Mouse (Mus musculus) midbrain, embryonic 13.5 days (tissue): Measurements from ENCODE around the gene Tomm22. TPM values are rescaled to one million over a fixed set of nuclear protein-coding genes. Genes with fewer than 3 reads are reported as not detected.
A peak's percentile ranks its signal among the peaks of the same experiment; 100 is the strongest.
"Not testable (repeated sequence)": the region's sequence is repeated elsewhere in the genome, so short reads cannot be mapped to it uniquely, and the experiment has no call there.

Experiments used
- ATAC-seq: fragments of 200-750 bp; cut with Nextera tagmentation; 2 replicates; pipeline ENCODE4 v1.8.0; 2017; ENCODE audit warnings: mild to moderate bottlenecking, moderate TSS enrichment, moderate library complexity
- H3K27ac ChIP-seq: fragments of 300-500 bp; sonication (generic); 2 replicates; pipeline ENCODE4 v1.5.1; 2015; ENCODE audit warnings: inconsistent platforms, mild to moderate bottlenecking, moderate library complexity
- H3K27me3 ChIP-seq: fragments of 300-500 bp; sonication (generic); 2 replicates; pipeline ENCODE4 v1.6.1; 2015; ENCODE audit warnings: mild to moderate bottlenecking, inconsistent platforms
- H3K36me3 ChIP-seq: fragments of 300-500 bp; sonication (generic); 2 replicates; pipeline ENCODE4 v1.6.1; 2015; ENCODE audit warnings: mild to moderate bottlenecking, inconsistent platforms
- H3K4me1 ChIP-seq: fragments of 300-500 bp; sonication (generic); replicated peaks from 2 replicates; pipeline ENCODE4 v1.6.1; 2015; ENCODE audit warnings: inconsistent platforms
- H3K4me2 ChIP-seq: fragments of 300-500 bp; sonication (generic); replicated peaks from 2 replicates; pipeline ENCODE4 v1.6.1; 2015; ENCODE audit warnings: moderate library complexity, mild to moderate bottlenecking, inconsistent platforms
- H3K4me3 ChIP-seq: fragments of 300-500 bp; sonication (generic); replicated peaks from 2 replicates; pipeline ENCODE4 v1.5.1; 2015; ENCODE audit warnings: mild to moderate bottlenecking, inconsistent platforms
- H3K9ac ChIP-seq: fragments of 300-500 bp; sonication (generic); replicated peaks from 2 replicates; pipeline ENCODE4 v1.6.1; 2015; ENCODE audit warnings: mild to moderate bottlenecking, inconsistent platforms
- H3K9me3 ChIP-seq: fragments of 300-500 bp; sonication (generic); 2 replicates; pipeline ENCODE4 v1.6.1; 2016; ENCODE audit warnings: mild to moderate bottlenecking, inconsistent platforms
- WGBS: fragments of 180-500 bp; shearing (Covaris S2); methylation state at CpG from one replicate; pipeline ENCODE4 v1.1.7; 2015; 5-methylcytosine and 5-hydroxymethylcytosine counted together
- polyA plus RNA-seq: library from polyadenylated mRNA; unstranded; fragments of >200 nt; fragmentation: Nextera tagmentation; extraction: Ambion mirVana; gene quantifications from 2 replicates; pipeline ENCODE4 v1.2.1, GENCODE M21; 2015

Gene Tomm22
- polyA plus RNA-seq, 1 experiment from 2014 or later, result 254 TPM

DNA sequence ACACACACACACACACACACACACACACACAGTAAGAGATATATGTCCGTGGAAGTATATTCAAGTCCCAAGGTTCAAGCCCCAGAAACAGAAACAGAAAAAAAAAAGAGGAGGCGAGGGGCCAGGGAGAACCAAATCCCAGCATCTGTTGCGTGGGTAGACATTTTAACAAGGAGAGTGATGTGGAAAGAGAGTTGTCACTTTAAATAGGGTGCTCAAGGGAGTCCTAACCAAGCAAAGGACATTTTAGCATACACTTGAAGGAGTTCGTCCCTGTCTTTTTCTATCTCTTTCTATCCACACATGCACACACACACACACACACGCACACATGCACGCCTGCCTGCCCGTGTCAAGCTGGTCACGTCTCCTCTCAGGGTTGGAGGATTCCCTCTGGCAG, 6.0 kb upstream of the Tomm22 start:
- ATAC-seq, result no peak
- H3K9me3 ChIP-seq, result no peaks in the 10 kb centered on the region
- H3K9ac ChIP-seq, result no peak overlapping the region
- H3K4me3 ChIP-seq, result no peak overlapping the region
- no peak overlapping the region for H3K27ac ChIP-seq
- H3K4me2 ChIP-seq, result no peak overlapping the region
- H3K27me3 ChIP-seq, result no peaks in the 10 kb centered on the region
- 94% methylated on average over 8 of the region's 8 CpGs for WGBS
- H3K36me3 ChIP-seq, result peaks cover 45% of the 10 kb centered on the region
- peaks cover 7% of the 10 kb centered on the region for H3K4me1 ChIP-seq

DNA sequence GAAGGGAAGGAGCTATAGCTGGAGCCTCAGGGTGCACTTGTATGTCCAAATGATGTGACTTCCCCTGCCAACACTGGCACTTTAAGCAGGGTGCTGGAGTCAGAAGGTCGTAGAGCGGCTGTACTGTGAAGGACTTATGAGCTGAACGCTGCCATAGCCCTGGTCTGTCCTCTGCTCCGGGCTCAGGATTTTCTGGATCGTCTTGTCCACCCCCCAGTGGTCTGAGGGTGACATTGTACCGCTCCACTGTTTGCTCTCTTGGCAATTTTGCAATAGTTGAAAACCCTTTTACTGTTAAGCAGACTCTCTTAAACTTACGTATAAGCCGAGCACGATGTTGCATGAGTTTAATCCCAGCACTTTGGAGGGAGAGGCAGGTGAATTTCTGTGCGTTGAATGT, 1.5 kb upstream of the Tomm22 start:
- H3K4me2 ChIP-seq, result no peak overlapping the region
- no peaks in the 10 kb centered on the region for H3K27me3 ChIP-seq
- peaks cover 46% of the 10 kb centered on the region for H3K36me3 ChIP-seq
- H3K9ac ChIP-seq, result no peak overlapping the region
- ATAC-seq, result no peak
- H3K27ac ChIP-seq, result no peak overlapping the region
- H3K9me3 ChIP-seq, result no peaks in the 10 kb centered on the region
- 79% methylated on average over 10 of the region's 10 CpGs for WGBS
- peaks cover 7% of the 10 kb centered on the region for H3K4me1 ChIP-seq
- no peak overlapping the region for H3K4me3 ChIP-seq

DNA sequence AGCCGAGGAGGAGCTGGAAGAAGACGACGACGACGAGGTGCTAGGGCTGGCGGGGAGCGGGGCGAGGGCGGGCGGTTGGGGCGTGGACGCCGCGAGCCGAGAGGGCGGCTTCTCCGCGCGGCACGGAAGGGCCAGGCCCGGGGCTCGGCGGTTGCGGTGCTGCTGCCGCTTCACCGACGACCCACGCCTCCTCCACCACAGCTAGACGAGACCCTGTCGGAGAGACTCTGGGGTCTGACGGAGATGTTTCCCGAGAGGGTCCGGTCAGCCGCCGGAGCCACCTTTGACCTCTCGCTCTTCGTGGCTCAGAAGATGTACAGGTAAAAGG, 275 bp downstream of the Tomm22 start:
- Histone ChIP-seq H3K9ac (peak overlapping the region; percentile 85), H3K4me3 (peak overlapping the region; percentile 93), H3K4me2 (peak overlapping the region; percentile 90), H3K27ac (0 out of 2 replicates have a peak overlapping the region, but pooled peaks have one; percentile 56), H3K9me3 (no peaks in the 10 kb centered on the region), H3K4me1 (peaks cover 7% of the 10 kb centered on the region), H3K27me3 (no peaks in the 10 kb centered on the region), H3K36me3 (peaks cover 60% of the 10 kb centered on the region)
- WGBS, result under 1% methylated on average over 34 of the region's 37 CpGs
- ATAC-seq, result peak; percentile 74

DNA sequence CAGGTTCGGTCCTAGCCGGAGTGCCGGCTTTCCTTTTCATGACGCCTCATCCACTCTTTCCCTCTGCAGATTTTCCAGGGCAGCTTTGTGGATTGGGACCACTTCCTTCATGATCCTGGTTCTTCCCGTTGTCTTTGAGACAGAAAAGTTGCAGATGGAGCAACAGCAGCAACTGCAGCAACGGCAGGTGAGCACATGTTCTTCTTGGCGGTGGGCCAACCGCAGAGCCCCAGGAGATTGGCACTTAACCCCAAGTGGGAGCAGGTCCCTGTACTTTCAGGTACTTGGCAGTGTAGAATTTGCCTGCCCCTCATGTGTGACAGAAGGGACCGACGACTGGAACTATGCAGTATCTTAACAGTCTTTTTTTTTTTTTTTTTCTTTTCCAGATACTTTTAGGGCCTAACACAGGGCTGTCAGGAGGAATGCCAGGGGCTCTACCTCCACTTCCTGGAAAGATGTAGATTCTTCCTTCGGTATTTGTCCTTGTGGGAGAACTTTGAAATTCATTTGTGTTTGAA, 1.2 kb downstream of the Tomm22 start:
- H3K9ac ChIP-seq, H3K27me3 ChIP-seq, ATAC-seq, H3K27ac ChIP-seq, H3K4me1 ChIP-seq, H3K9me3 ChIP-seq: not testable (repeated sequence)
- Histone ChIP-seq H3K4me3 (peak overlapping the region; percentile 93), H3K4me2 (peak overlapping the region; percentile 90), H3K36me3 (peaks cover 60% of the 10 kb centered on the region)
- 88% methylated on average over 11 of the region's 11 CpGs for WGBS

DNA sequence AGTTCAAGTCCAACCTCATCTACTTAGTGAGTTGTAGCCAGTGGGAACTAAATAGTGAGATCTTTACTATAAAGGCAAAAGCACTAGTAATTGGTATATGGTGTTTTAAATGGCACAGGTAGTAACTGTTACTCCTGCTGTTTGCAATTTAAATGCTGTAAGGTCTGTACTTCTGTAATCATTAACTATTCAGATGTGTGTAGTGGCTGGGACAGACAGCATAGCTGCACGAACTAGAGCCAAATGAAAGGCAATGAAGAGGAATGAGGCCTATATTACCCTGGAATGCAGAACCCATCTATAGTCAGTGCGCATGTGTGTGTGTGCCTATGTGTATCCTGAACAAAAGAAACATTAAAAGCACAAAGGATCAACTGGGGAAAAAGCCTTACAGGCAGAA, 7.3 kb downstream of the Tomm22 start:
- H3K4me1 ChIP-seq, result peaks cover 17% of the 10 kb centered on the region
- H3K9me3 ChIP-seq, result no peaks in the 10 kb centered on the region
- H3K27ac ChIP-seq, result no peak overlapping the region
- no peak overlapping the region for H3K4me2 ChIP-seq
- no peak overlapping the region for H3K4me3 ChIP-seq
- H3K36me3 ChIP-seq, result peaks cover 42% of the 10 kb centered on the region
- 88% methylated on average over 2 of the region's 2 CpGs for WGBS
- H3K9ac ChIP-seq, result no peak overlapping the region
- no peaks in the 10 kb centered on the region for H3K27me3 ChIP-seq
- no peak for ATAC-seq

DNA sequence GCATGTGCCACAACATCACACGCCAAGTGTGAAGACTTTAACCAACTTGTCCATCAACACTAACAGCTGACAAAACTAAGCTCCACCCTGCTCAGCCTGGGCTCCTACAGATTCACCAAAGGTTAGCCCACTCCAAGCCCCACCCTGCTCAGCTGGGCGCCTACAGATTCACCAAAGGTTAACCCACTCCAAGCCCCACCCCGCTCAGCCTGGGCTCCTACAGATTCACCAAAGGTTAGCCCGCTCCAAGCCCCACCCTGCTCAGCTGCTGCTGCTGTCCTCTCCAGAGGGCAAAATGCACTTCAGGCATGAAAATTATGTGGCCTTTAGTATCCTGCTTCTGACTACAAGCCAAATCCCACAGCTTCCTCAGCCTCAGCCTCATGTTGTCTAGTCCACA, 11.3 kb downstream of the Tomm22 start:
- Histone ChIP-seq H3K27me3 (no peaks in the 10 kb centered on the region), H3K9ac (no peak overlapping the region), H3K4me3 (no peak overlapping the region), H3K9me3 (no peaks in the 10 kb centered on the region), H3K4me2 (no peak overlapping the region), H3K27ac (no peak overlapping the region), H3K4me1 (peaks cover 56% of the 10 kb centered on the region), H3K36me3 (peaks cover 2% of the 10 kb centered on the region; the same call in 1 of the 2 replicates)
- WGBS, result 93% methylated on average over 4 of the region's 4 CpGs
- ATAC-seq, result no peak

DNA sequence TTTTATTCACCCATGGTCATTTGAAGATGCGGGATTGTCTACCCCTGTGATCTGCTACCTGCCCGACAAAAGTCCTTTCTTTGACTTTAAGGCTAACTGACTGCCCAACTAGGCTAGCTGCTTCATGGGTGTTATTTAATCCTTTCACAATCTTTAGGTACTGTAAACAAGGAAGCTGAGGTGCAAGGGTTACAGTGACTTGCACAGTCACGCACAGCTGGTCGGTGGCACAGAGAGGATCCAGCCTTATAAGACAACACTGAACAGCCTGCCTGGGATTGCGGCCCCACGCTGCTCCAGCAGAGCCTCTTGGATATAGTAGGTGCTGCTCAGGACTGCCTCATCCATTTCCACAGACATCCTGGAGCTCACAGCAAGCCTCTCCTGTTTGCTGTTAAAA, 12.5 kb downstream of the Tomm22 start:
- peak overlapping the region; percentile 88; the same call in 1 of the 2 replicates for H3K4me2 ChIP-seq
- no peak overlapping the region for H3K27ac ChIP-seq
- WGBS, result 90% methylated on average over 6 of the region's 6 CpGs
- H3K4me1 ChIP-seq, result peaks cover 57% of the 10 kb centered on the region
- no peaks in the 10 kb centered on the region for H3K9me3 ChIP-seq
- ATAC-seq, result no peak
- H3K4me3 ChIP-seq, result no peak overlapping the region
- no peaks in the 10 kb centered on the region for H3K27me3 ChIP-seq
- H3K9ac ChIP-seq, result peak overlapping the region; percentile 96; the same call in 1 of the 2 replicates
- no peaks in the 10 kb centered on the region; the same call in 1 of the 2 replicates for H3K36me3 ChIP-seq

DNA sequence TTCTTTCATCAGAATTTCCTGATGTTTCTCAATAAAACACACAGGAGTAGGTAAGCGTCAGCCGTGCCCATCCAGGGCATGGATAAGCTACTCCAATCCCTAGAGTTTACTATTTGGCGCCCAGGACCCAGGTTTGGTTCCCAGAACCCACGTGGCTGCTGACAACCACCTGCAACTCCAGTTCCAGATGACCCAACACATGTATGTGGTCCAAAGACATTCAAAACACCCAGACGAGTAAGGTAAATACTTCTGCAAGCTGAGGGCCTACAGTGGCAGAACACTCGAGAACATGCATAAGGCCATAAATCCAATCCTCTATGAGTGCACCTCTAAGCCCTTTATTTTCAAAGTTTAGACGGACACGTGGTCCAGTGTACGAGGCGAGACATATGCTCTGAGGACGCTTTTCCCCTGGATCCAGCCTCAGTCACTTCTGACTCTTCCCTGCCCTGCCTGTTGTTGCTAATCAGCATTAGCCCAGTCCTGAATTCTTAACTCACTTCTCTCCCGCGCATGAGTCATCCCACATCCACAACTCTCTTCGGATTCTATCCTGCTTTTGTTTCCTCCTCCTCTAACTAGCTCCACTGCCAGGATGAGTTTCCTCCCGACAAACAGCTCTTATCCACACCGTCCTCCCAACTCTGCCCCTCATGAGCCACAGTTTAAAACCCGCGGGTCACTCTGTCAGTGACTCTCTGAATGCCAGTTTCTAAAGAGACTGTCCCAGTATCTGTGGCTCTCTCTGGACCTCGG, 13.2 kb downstream of the Tomm22 start:
- Histone ChIP-seq H3K27ac (no peak overlapping the region), H3K36me3 (no peaks in the 10 kb centered on the region; the same call in 1 of the 2 replicates), H3K9ac (peak overlapping the region; percentile 96), H3K4me3 (peak overlapping the region; percentile 94), H3K9me3 (no peaks in the 10 kb centered on the region), H3K4me1 (peaks cover 62% of the 10 kb centered on the region), H3K4me2 (peak overlapping the region; percentile 88), H3K27me3 (no peaks in the 10 kb centered on the region)
- 80% methylated on average over 19 of the region's 19 CpGs for WGBS
- no peak for ATAC-seq

DNA sequence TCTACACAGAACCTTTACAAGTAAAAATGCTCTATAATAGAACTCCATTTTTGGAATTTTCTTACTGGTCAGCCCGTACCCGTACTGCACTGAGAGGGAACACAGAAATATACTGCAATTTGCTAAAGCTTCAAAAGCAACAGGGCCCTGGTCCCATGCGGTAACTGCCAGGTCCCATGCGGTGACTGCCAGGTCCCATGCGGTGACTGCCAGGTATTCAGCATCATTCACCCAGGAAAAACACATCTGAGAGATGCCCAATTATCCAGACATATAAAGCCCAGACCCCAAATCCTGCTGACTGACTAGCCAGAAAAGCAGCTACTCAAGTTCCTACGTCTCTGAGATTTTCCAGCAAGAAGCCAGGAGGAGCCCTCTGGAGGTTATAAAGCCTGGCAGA, 14.0 kb downstream of the Tomm22 start:
- Histone ChIP-seq H3K9ac (peak overlapping the region; percentile 96), H3K9me3 (no peaks in the 10 kb centered on the region), H3K36me3 (no peaks in the 10 kb centered on the region; the same call in 1 of the 2 replicates), H3K4me2 (peak overlapping the region; percentile 88), H3K27me3 (no peaks in the 10 kb centered on the region), H3K4me1 (peaks cover 65% of the 10 kb centered on the region), H3K27ac (no peak overlapping the region), H3K4me3 (peak overlapping the region; percentile 94)
- no peak for ATAC-seq
- WGBS, result 84% methylated on average over 6 of the region's 6 CpGs

DNA sequence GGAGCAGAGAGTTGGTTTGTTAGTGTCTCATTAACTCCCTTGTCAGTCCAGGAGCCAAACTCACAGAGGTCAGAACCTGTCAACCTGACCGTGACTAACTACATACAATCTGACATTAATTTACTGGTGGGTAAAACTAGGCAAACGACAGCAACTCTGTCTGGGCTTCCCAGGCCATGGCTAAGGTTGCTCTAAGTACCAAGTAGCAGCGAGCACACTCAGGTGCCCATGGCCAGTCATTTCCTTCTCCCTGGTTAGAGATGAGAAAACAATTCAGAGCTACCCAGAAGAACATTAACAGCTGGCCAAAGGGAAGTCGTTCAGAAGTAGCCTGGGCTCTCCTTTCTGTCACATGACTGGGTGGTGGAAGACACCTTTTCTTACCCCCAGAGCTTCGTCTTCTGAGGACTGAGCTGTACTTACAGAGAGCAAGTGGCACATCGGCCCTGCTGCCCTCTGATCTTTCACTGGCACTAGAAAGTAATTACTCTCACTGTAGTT, 14.5 kb downstream of the Tomm22 start:
- H3K9me3 ChIP-seq, result no peaks in the 10 kb centered on the region
- ATAC-seq, result no peak
- H3K36me3 ChIP-seq, result no peaks in the 10 kb centered on the region
- peak overlapping the region; percentile 94 for H3K4me3 ChIP-seq
- H3K9ac ChIP-seq, result peak overlapping the region; percentile 96
- H3K27ac ChIP-seq, result no peak overlapping the region
- WGBS, result 59% methylated on average over 6 of the region's 6 CpGs
- H3K4me2 ChIP-seq, result peak overlapping the region; percentile 88
- peaks cover 69% of the 10 kb centered on the region for H3K4me1 ChIP-seq
- no peaks in the 10 kb centered on the region for H3K27me3 ChIP-seq

DNA sequence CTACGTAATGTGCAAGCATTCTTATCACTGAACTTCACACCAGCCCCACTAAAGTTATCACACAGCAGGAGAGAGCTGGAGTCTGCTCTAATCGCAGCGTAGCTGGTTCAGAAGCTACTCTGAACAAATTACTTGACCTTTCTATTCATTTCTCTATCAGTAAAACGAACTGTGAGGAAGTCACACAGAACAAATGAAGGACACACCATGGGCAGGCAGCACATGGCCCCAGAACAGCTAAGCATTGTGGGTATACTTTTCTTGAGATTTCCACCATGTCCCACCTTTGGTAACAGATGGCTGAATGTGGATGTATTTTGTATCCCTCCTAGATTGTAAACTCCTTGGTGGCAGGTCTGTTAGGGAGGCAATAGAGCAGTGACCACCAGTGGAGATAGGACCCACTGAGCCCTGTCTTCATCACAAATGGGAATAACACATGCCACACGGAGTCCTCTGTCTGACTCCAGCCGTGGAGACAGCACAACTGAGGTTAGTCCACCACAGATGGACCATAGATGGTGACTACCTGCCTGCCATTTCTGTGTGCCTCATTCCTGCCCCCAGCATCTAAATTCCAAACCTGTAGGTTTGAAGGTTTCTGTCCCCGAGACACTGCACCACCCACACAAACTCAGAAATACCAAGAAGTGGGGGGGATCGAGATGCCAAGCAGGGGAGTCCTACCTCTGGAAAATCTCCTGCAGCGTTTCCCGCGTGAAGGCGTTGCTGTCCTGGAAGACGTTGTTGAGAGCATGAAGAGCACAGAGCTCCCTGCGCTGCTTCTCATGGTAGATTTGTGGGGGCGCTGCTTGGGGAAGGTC, 15.6 kb downstream of the Tomm22 start:
- ATAC-seq, result no peak
- H3K36me3 ChIP-seq, result no peaks in the 10 kb centered on the region
- no peaks in the 10 kb centered on the region for H3K9me3 ChIP-seq
- peak overlapping the region; percentile 88 for H3K4me2 ChIP-seq
- H3K9ac ChIP-seq, result peak overlapping the region; percentile 96
- H3K27me3 ChIP-seq, result no peaks in the 10 kb centered on the region
- no peak overlapping the region for H3K27ac ChIP-seq
- H3K4me3 ChIP-seq, result peak overlapping the region; percentile 94
- WGBS, result 18% methylated on average over 15 of the region's 15 CpGs
- peaks cover 65% of the 10 kb centered on the region for H3K4me1 ChIP-seq

DNA sequence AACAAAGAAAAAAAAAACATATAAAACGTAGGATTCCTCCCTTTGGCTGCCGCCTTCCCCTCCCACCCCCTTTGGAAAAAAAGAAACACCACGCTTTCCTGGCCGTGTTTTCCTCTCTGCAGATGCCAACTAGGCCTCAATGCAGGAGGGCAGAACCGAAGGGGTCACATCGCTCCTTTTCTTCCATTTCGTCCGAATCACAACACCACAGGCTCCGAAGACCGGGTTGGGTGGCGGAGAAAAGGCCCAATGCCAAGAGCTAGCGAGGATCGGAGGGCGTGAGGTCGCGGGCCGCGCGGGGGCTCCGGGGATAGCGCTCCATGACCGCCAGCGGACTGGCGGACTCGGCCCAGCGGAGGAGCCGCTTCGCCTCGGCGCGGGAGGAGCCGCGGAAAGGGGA, 16.5 kb downstream of the Tomm22 start:
- Histone ChIP-seq H3K27ac (peak overlapping the region; percentile 95), H3K4me2 (peak overlapping the region; percentile 88), H3K4me1 (peaks cover 70% of the 10 kb centered on the region), H3K4me3 (peak overlapping the region; percentile 94), H3K36me3 (no peaks in the 10 kb centered on the region), H3K9me3 (no peaks in the 10 kb centered on the region), H3K27me3 (no peaks in the 10 kb centered on the region), H3K9ac (peak overlapping the region; percentile 96)
- ATAC-seq, result no peak
- under 1% methylated on average over 27 of the region's 33 CpGs for WGBS
